8 mouse cellular contexts compared by ENCODE assay signal in genomic region chr8:64849897-64850541, GRCm38 (mm10). TPM values are rescaled to one million over a fixed set of nuclear protein-coding genes. Genes with fewer than 3 reads are reported as not detected.
DNase-seq lines count a peak whose midpoint lies in the region; ATAC-seq and TF ChIP-seq lines count a peak whose summit lies in the region.

Klhl2 (minus strand) TSS chr8:64850017.

- peak within 1 kb of the TSS; percentile 93 for H3K9ac ChIP-seq in hindbrain, embryonic 11.5 days (ENCODE audit: low read depth, low read length)

- no peaks in the 10 kb centered on the region for H3K9me3 ChIP-seq in G1E (replicated peaks)
- H3K9me3 ChIP-seq in hindbrain, embryonic 11.5 days (ENCODE audit: control insufficient read depth, low read length) = no peaks in the 10 kb centered on the region

- H3K36me3 ChIP-seq in G1E (replicated peaks) = peaks cover 2% of the 10 kb centered on the region
- no peaks in the 10 kb centered on the region for H3K36me3 ChIP-seq in hindbrain, embryonic 11.5 days (ENCODE audit: control insufficient read depth, insufficient read depth, low read length)

- H3K27me3 ChIP-seq in G1E (ENCODE audit: insufficient read depth, low read length) = peaks cover 14% of the 10 kb centered on the region
- no peaks in the 10 kb centered on the region for H3K27me3 ChIP-seq in hindbrain, embryonic 11.5 days (ENCODE audit: control insufficient read depth, insufficient read depth, low read length)

- peaks cover 30% of the 10 kb centered on the region for H3K4me1 ChIP-seq in G1E (ENCODE audit: insufficient read depth, low read depth, low read length)
- H3K4me1 ChIP-seq in hindbrain, embryonic 11.5 days (replicated peaks; ENCODE audit: control insufficient read depth, insufficient read depth, low read length) = peaks cover 4% of the 10 kb centered on the region

- H3K4me3 ChIP-seq in G1E (ENCODE audit: low read depth, low read length) = peak within 1 kb of the TSS; percentile 86
- H3K4me3 ChIP-seq in hindbrain, embryonic 11.5 days (ENCODE audit: low read depth, low read length) = peak within 1 kb of the TSS; percentile 79

- WGBS in hindbrain, embryonic 11.5 days = 0% methylated on average over 33 of the region's 68 CpGs

- H3K4me2 ChIP-seq in hindbrain, embryonic 11.5 days (replicated peaks; ENCODE audit: low read depth, low read length) = peak within 1 kb of the TSS; percentile 70

- peak; percentile 81 for DNase-seq in G1E (ENCODE audit: low spot score)
- DNase-seq in cerebellum, adult 11 months = peak; percentile 72
- peak; percentile 43 for DNase-seq in forelimb bud, embryonic 11.5 days (ENCODE audit: low read depth, low spot score)
- peak; percentile 87 for DNase-seq in hindbrain, embryonic 11.5 days (ENCODE audit: low spot score)
- DNase-seq in layer of hippocampus, postnatal 25 days (ENCODE audit: extremely low spot score in 1 of 2, low spot score in 1 of 2) = peak; percentile 63 to 68
- peak; percentile 84 to 91 for DNase-seq in lung, postnatal 4 days
- peak; percentile 32 for DNase-seq in retina, postnatal 7 days (ENCODE audit: low read depth, low spot score)
- DNase-seq in urinary bladder, adult 2 months (ENCODE audit: low spot score) = peak; percentile 69

- peak; percentile 61 for ATAC-seq in G1E (ENCODE audit: extremely low read depth, insufficient number of reproducible peaks, low FRiP score, poor library complexity, severe bottlenecking)
- ATAC-seq in hindbrain, embryonic 11.5 days (ENCODE audit: low FRiP score) = peak; percentile 89

- no peak for TF ChIP-seq CTCF in G1E (IDR thresholded peaks at IDR 0.05; ENCODE audit: low read depth, low read length)

- H3K27ac ChIP-seq in hindbrain, embryonic 11.5 days (ENCODE audit: low read depth, low read length) = peak within 1 kb of the TSS; percentile 88

RNA-seq across cellular contexts. Expression of gene Klhl2, which starts in this region (rescaled TPM):
- total RNA-seq in G1E (2014; fragmentation: Nextera tagmentation) (8.6 and 8.9 TPM in 2 replicates), G1E (2017) (14.1 and 14.2 TPM in 2 replicates)
- 4.1 and 4.2 TPM in 2 replicates for polyA plus RNA-seq in G1E (2012)
- polyA plus RNA-seq in hindbrain, embryonic 11.5 days (2014; fragmentation: Nextera tagmentation; extraction: Ambion mirVana) = 14.9 and 19.3 TPM in 2 replicates
- 100 to 1,000 TPM; 266 to 309 TPM for total RNA-seq in layer of hippocampus, postnatal 25 days (2021)
- polyA plus RNA-seq in urinary bladder, adult 2 months (2012; rRNA removed) = 20.1 and 20.2 TPM in 2 replicates

Comparison
In these comparisons a context has a peak if more than half of its experiments do, and no peak if none do; other contexts are left out.
1. Peak in every context shown above with its lines: DNase-seq, ATAC-seq, H3K4me3 ChIP-seq and H3K27ac ChIP-seq.
2. RNA of gene Klhl2 (total RNA-seq): 266 to 309 TPM in layer of hippocampus, postnatal 25 days; 8.6 to 14.2 TPM in G1E; every median in the first group is over 10 times any median in the second.
3. DNase-seq: peak in every context shown above with its lines; median percentile 88 in lung, postnatal 4 days; 87 in hindbrain, embryonic 11.5 days; 81 in G1E; 72 in cerebellum, adult 11 months; 69 in urinary bladder, adult 2 months; 66 in layer of hippocampus, postnatal 25 days; 43 in forelimb bud, embryonic 11.5 days; 32 in retina, postnatal 7 days.